Mouse (Mus musculus): ENCODE measurements around the gene Adcy1.

The Adcy1 gene

GRCm38 (mm10) chr11:7226810-7227550, 163.7 kb downstream of the Adcy1 start:
- DNase-seq, result no peak

GRCm38 (mm10) chr11:7228107-7228506, 164.8 kb downstream of the Adcy1 start:
- no peak for DNase-seq

Measured in cerebellum, adult 11 months (tissue).